Mouse (Mus musculus) forebrain, embryonic 16.5 days (tissue): Measurements from ENCODE around the gene Tor1aip1. TPM values are rescaled to one million over a fixed set of nuclear protein-coding genes. Genes with fewer than 3 reads are reported as not detected.

Source experiments
- ATAC-seq: fragments of 200-750 bp; cut with Nextera tagmentation; 2 replicates; pipeline ENCODE4 v1.8.0; 2017; ENCODE audit warnings: mild to moderate bottlenecking, moderate library complexity
- H3K27ac ChIP-seq: fragments of 300-500 bp; sonication (generic); 2 replicates; pipeline ENCODE4 v1.5.1; 2014; ENCODE audit warnings: low read length, control low read depth
- H3K27me3 ChIP-seq: fragments of 300-500 bp; sonication (generic); replicated peaks from 2 replicates; pipeline ENCODE4 v1.6.1; 2014; ENCODE audit warnings: low read length; ENCODE audit not compliant: control insufficient read depth, insufficient read depth
- H3K36me3 ChIP-seq: fragments of 300-500 bp; sonication (generic); 2 replicates; pipeline ENCODE4 v1.6.1; 2014; ENCODE audit not compliant: control insufficient read depth, insufficient read depth
- H3K4me1 ChIP-seq: fragments of 300-500 bp; sonication (generic); replicated peaks from 2 replicates; pipeline ENCODE4 v1.6.1; 2014; ENCODE audit warnings: low read length; ENCODE audit not compliant: control insufficient read depth, insufficient read depth
- H3K4me2 ChIP-seq: fragments of 300-500 bp; sonication (generic); 2 replicates; pipeline ENCODE4 v1.6.1; 2014; ENCODE audit warnings: mild to moderate bottlenecking, low read length, control low read depth
- H3K4me3 ChIP-seq: fragments of 300-500 bp; sonication (generic); replicated peaks from 2 replicates; pipeline ENCODE4 v1.5.1; 2014; ENCODE audit warnings: mild to moderate bottlenecking, low read length, control low read depth
- H3K9ac ChIP-seq: fragments of 300-500 bp; sonication (generic); replicated peaks from 2 replicates; pipeline ENCODE4 v1.6.1; 2014; ENCODE audit warnings: low read depth, low read length, control low read depth
- H3K9me3 ChIP-seq: fragments of 300-500 bp; sonication (generic); 2 replicates; pipeline ENCODE4 v1.6.1; 2016; ENCODE audit warnings: low read length; ENCODE audit not compliant: control insufficient read depth
- WGBS: fragments of 180-500 bp; shearing (Covaris S2); extraction: QIAGEN DNeasy Blood & Tissue Kit; methylation state at CpG from one replicate; pipeline ENCODE4 v1.1.7; 2014; 5-methylcytosine and 5-hydroxymethylcytosine counted together
- polyA plus RNA-seq: library from polyadenylated mRNA; unstranded; fragments of >200 nt; fragmentation: Nextera tagmentation; extraction: Ambion mirVana; gene quantifications from 2 replicates; pipeline ENCODE4 v1.2.1, GENCODE M21; 2015

The Tor1aip1 gene
- polyA plus RNA-seq, 1 experiment from 2014 or later = 22.1 TPM

DNA sequence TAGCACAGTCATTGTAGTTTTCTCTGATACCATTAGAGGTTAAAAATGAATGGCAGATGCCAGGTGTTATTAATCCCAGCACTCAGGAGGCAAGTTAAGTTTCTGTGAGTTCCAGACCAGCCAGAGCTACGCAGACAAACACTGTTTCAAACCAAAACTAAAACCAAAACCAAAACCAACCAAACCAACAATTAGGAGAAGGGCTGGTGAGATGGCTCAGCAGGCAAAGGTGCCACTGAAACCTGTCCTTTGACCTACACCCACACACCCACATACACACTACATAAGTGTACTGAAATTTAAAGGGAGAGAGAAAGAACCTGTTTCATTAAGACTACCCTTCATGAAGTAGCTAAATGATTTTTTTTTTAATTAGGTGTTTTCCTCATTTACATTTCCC lies 27.3 kb downstream of the Tor1aip1 start:
- WGBS = 100% methylated on average over 1 of the region's 1 CpGs
- Histone ChIP-seq H3K27ac (no peak overlapping the region), H3K4me3 (no peak overlapping the region), H3K36me3 (peaks cover 19% of the 10 kb centered on the region), H3K9me3 (no peaks in the 10 kb centered on the region), H3K27me3 (no peaks in the 10 kb centered on the region), H3K4me2 (no peak overlapping the region), H3K4me1 (no peaks in the 10 kb centered on the region), H3K9ac (no peak overlapping the region)
- ATAC-seq = no peak

DNA sequence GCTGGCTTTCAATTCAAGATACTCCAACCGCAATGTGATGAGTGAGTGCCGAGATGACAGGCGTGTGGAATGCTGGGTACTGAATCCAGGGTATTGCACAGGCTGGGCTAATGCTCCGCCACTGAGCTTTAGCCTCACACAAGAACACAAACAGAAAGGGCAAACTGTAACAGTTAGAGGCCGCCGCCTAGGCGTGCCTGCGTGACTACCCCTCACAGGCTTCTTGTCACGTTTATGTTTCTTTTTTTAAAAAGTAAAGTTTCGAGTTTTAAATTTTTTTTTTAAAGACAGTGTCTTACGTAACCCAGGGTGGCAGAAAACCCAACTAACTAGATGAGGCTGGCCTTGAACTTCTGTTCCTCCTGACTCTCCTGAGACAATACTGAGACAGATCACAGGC lies 30.4 kb downstream of the Tor1aip1 start:
- H3K27me3 ChIP-seq = no peaks in the 10 kb centered on the region
- no peak overlapping the region for H3K4me2 ChIP-seq
- H3K4me1 ChIP-seq = no peaks in the 10 kb centered on the region
- H3K9ac ChIP-seq = no peak overlapping the region
- H3K9me3 ChIP-seq = no peaks in the 10 kb centered on the region
- no peak overlapping the region for H3K27ac ChIP-seq
- 94% methylated on average over 11 of the region's 11 CpGs for WGBS
- peaks cover 13% of the 10 kb centered on the region; the same call in 1 of the 2 replicates for H3K36me3 ChIP-seq
- no peak for ATAC-seq
- no peak overlapping the region for H3K4me3 ChIP-seq

GRCm38 (mm10) chr1:156003201-156003935 lies 32.9 kb downstream of the Tor1aip1 start:
- no peak overlapping the region for H3K4me2 ChIP-seq
- no peaks in the 10 kb centered on the region for H3K9me3 ChIP-seq
- H3K27me3 ChIP-seq = no peaks in the 10 kb centered on the region
- H3K4me3 ChIP-seq = no peak overlapping the region
- H3K36me3 ChIP-seq = peaks cover 12% of the 10 kb centered on the region; the same call in 1 of the 2 replicates
- WGBS = 73% methylated on average over 7 of the region's 7 CpGs
- no peak overlapping the region for H3K27ac ChIP-seq
- H3K4me1 ChIP-seq = no peaks in the 10 kb centered on the region
- no peak for ATAC-seq
- no peak overlapping the region for H3K9ac ChIP-seq

GRCm38 (mm10) chr1:156002366-156002765 lies 33.9 kb downstream of the Tor1aip1 start:
- Histone ChIP-seq H3K4me1 (no peaks in the 10 kb centered on the region), H3K27me3 (no peaks in the 10 kb centered on the region), H3K36me3 (peaks cover 11% of the 10 kb centered on the region; the same call in 1 of the 2 replicates), H3K4me3 (no peak overlapping the region), H3K9ac (no peak overlapping the region), H3K27ac (no peak overlapping the region), H3K9me3 (no peaks in the 10 kb centered on the region), H3K4me2 (no peak overlapping the region)
- 90% methylated on average over 8 of the region's 8 CpGs for WGBS
- ATAC-seq = no peak

- no peak overlapping the region for H3K4me2 ChIP-seq
- H3K9ac ChIP-seq = no peak overlapping the region
- no peaks in the 10 kb centered on the region for H3K4me1 ChIP-seq
- H3K27me3 ChIP-seq = no peaks in the 10 kb centered on the region
- no peaks in the 10 kb centered on the region for H3K9me3 ChIP-seq
- H3K36me3 ChIP-seq = no peaks in the 10 kb centered on the region
- no peak overlapping the region for H3K27ac ChIP-seq
- 85% methylated on average over 2 of the region's 2 CpGs for WGBS
- H3K4me3 ChIP-seq = no peak overlapping the region
- no peak for ATAC-seq
These were observed 40.7 kb downstream of the Tor1aip1 start for GRCm38 (mm10) chr1:155995612-155996011.

- Histone ChIP-seq H3K36me3 (no peaks in the 10 kb centered on the region), H3K27ac (no peak overlapping the region), H3K4me2 (no peak overlapping the region), H3K9me3 (no peaks in the 10 kb centered on the region), H3K4me3 (no peak overlapping the region), H3K4me1 (no peaks in the 10 kb centered on the region), H3K27me3 (no peaks in the 10 kb centered on the region), H3K9ac (no peak overlapping the region)
- WGBS = 86% methylated on average over 2 of the region's 2 CpGs
- ATAC-seq = no peak
These were observed 41.8 kb downstream of the Tor1aip1 start for GRCm38 (mm10) chr1:155994524-155994923.

- H3K4me2 ChIP-seq = no peak overlapping the region
- no peak overlapping the region for H3K27ac ChIP-seq
- no peak for ATAC-seq
- WGBS = 60% methylated on average over 11 of the region's 11 CpGs
- no peak overlapping the region for H3K4me3 ChIP-seq
- H3K4me1 ChIP-seq = no peaks in the 10 kb centered on the region
- H3K9ac ChIP-seq = no peak overlapping the region
- no peaks in the 10 kb centered on the region for H3K27me3 ChIP-seq
- H3K36me3 ChIP-seq = no peaks in the 10 kb centered on the region
- no peaks in the 10 kb centered on the region for H3K9me3 ChIP-seq
These were observed 45.9 kb downstream of the Tor1aip1 start for GRCm38 (mm10) chr1:155990391-155990790.

GRCm38 (mm10) chr1:155989387-155989786 lies 46.9 kb downstream of the Tor1aip1 start:
- Histone ChIP-seq H3K4me2 (no peak overlapping the region), H3K27ac (no peak overlapping the region), H3K4me1 (no peaks in the 10 kb centered on the region), H3K9ac (no peak overlapping the region), H3K4me3 (no peak overlapping the region), H3K36me3 (no peaks in the 10 kb centered on the region), H3K27me3 (no peaks in the 10 kb centered on the region), H3K9me3 (no peaks in the 10 kb centered on the region)
- no peak for ATAC-seq
- WGBS = 0% methylated on average over 2 of the region's 2 CpGs

GRCm38 (mm10) chr1:155987625-155988024 lies 48.7 kb downstream of the Tor1aip1 start:
- no peak for ATAC-seq
- Histone ChIP-seq H3K9me3 (no peaks in the 10 kb centered on the region), H3K27ac (no peak overlapping the region), H3K27me3 (no peaks in the 10 kb centered on the region), H3K4me1 (no peaks in the 10 kb centered on the region), H3K36me3 (no peaks in the 10 kb centered on the region), H3K4me3 (no peak overlapping the region), H3K4me2 (no peak overlapping the region), H3K9ac (no peak overlapping the region)
- 86% methylated on average over 2 of the region's 2 CpGs for WGBS
